Mouse (Mus musculus) cortical plate, adult 2 months (tissue): ENCODE data around the gene Golga4. TPM values are rescaled to one million over a fixed set of nuclear protein-coding genes. Genes with fewer than 3 reads are reported as not detected.
A peak's percentile ranks its signal among the peaks of the same experiment; 100 is the strongest.

Source experiments
- H3K27ac ChIP-seq: fragments of 200-500 bp; 2 replicates; pipeline ENCODE4 v1.5.1; 2012; ENCODE audit warnings: low read length, control low read depth, inconsistent platforms; ENCODE audit not compliant: insufficient read depth
- H3K4me1 ChIP-seq: fragments of 200-500 bp; 2 replicates; pipeline ENCODE4 v1.6.1; 2011; ENCODE audit warnings: low read length; ENCODE audit not compliant: control insufficient read depth, insufficient read depth
- H3K4me3 ChIP-seq: fragments of 200-500 bp; 2 replicates; pipeline ENCODE4 v1.5.1; 2011; ENCODE audit warnings: mild to moderate bottlenecking, low read length, control low read depth; ENCODE audit not compliant: insufficient read depth
- CTCF ChIP-seq: fragments of 200-500 bp; IDR thresholded peaks from 2 replicates; pipeline ENCODE4 v1.5.1; 2011; ENCODE audit warnings: mild to moderate bottlenecking, control low read depth, low read length; ENCODE audit not compliant: insufficient read depth; ENCODE audit errors: extremely low read depth
- POLR2A ChIP-seq: fragments of 200-500 bp; IDR thresholded peaks from 2 replicates; pipeline ENCODE4 v1.6.1; 2011; ENCODE audit warnings: mild to moderate bottlenecking, low read length, control low read depth; ENCODE audit not compliant: insufficient read depth; ENCODE audit errors: extremely low read depth
- polyA plus RNA-seq: library from polyadenylated mRNA; depleted of rRNA; stranded (reverse); fragments of >200 nt; gene quantifications from 2 replicates; pipeline ENCODE4 v1.2.3, GENCODE M21; 2012

Golga4 gene
- polyA plus RNA-seq, 1 experiment, result 60.2 TPM

GRCm38 (mm10) chr9:118500963-118501362, 5.1 kb upstream of the Golga4 start:
- Histone ChIP-seq H3K4me1 (peaks cover 1% of the 10 kb centered on the region; the same call in 1 of the 2 replicates), H3K4me3 (no peak overlapping the region), H3K27ac (no peak overlapping the region)
- TF ChIP-seq CTCF, result no peak
- no peak for TF ChIP-seq POLR2A

GRCm38 (mm10) chr9:118504656-118505055, 1.4 kb upstream of the Golga4 start:
- TF ChIP-seq CTCF, result no peak
- no peak for TF ChIP-seq POLR2A
- H3K27ac ChIP-seq, result no peak overlapping the region
- H3K4me3 ChIP-seq, result no peak overlapping the region
- peaks cover 11% of the 10 kb centered on the region for H3K4me1 ChIP-seq

GRCm38 (mm10) chr9:118506404-118507231, 551 bp downstream of the Golga4 start:
- H3K4me3 ChIP-seq, result peak overlapping the region; percentile 74
- no peak for TF ChIP-seq CTCF
- TF ChIP-seq POLR2A, result no peak
- H3K4me1 ChIP-seq, result peaks cover 11% of the 10 kb centered on the region
- H3K27ac ChIP-seq, result 0 out of 2 replicates have a peak overlapping the region, but pooled peaks have one; percentile 62

- 0 out of 2 replicates have a peak overlapping the region, but pooled peaks have one; percentile 52 for H3K27ac ChIP-seq
- peaks cover 11% of the 10 kb centered on the region for H3K4me1 ChIP-seq
- no peak for TF ChIP-seq POLR2A
- TF ChIP-seq CTCF, result no peak
- H3K4me3 ChIP-seq, result peak overlapping the region; percentile 74
Observed at GRCm38 (mm10) chr9:118507552-118507951, 1.5 kb downstream of the Golga4 start.

- TF ChIP-seq POLR2A (no peak), CTCF (no peak)
- Histone ChIP-seq H3K27ac (no peak overlapping the region), H3K4me3 (peak overlapping the region; percentile 31; the same call in 1 of the 2 replicates)
Observed at GRCm38 (mm10) chr9:118508601-118509000, 2.5 kb downstream of the Golga4 start.

GRCm38 (mm10) chr9:118510941-118511690, 5.0 kb downstream of the Golga4 start:
- no peak overlapping the region for H3K4me3 ChIP-seq
- H3K4me1 ChIP-seq, result peaks cover 12% of the 10 kb centered on the region
- no peak overlapping the region for H3K27ac ChIP-seq
- TF ChIP-seq CTCF (no peak), POLR2A (no peak)

More at GRCm38 (mm10) chr9:118508601-118509000, 2.5 kb downstream of the Golga4 start:
- H3K4me1 ChIP-seq, result peaks cover 12% of the 10 kb centered on the region

- H3K4me1 ChIP-seq, result peaks cover 10% of the 10 kb centered on the region
- no peak overlapping the region for H3K4me3 ChIP-seq
- TF ChIP-seq POLR2A, result no peak
- no peak for TF ChIP-seq CTCF
- no peak overlapping the region for H3K27ac ChIP-seq
Observed at GRCm38 (mm10) chr9:118512681-118513233, 6.7 kb downstream of the Golga4 start.

- no peak overlapping the region for H3K27ac ChIP-seq
- no peak overlapping the region for H3K4me3 ChIP-seq
- TF ChIP-seq CTCF, result no peak
- TF ChIP-seq POLR2A, result no peak
- H3K4me1 ChIP-seq, result peaks cover 11% of the 10 kb centered on the region; the same call in 1 of the 2 replicates
Observed at GRCm38 (mm10) chr9:118515476-118515875, 9.4 kb downstream of the Golga4 start.

- H3K4me1 ChIP-seq, result peaks cover 11% of the 10 kb centered on the region; the same call in 1 of the 2 replicates
- H3K4me3 ChIP-seq, result no peak overlapping the region
- no peak overlapping the region for H3K27ac ChIP-seq
- TF ChIP-seq POLR2A (no peak), CTCF (no peak)
Observed at GRCm38 (mm10) chr9:118516162-118516561, 10.1 kb downstream of the Golga4 start.
